Mouse (Mus musculus): ENCODE measurements at regions not wholly inside any gene's neighbourhood (a gene's known extent, or its start where the extent isn't known, plus 50 kb on each side); places are given as distances from the start of the nearest gene placed in this dataset.

GRCm38 (mm10) chr5:91279464-91279863 lies 123.3 kb downstream of the Btc start:
- TF ChIP-seq POLR2A (IDR thresholded peaks at IDR 0.05; ENCODE audit: control insufficient read depth, extremely low read depth, insufficient read depth, low read length, poor library complexity), result no peak
- no peak for TF ChIP-seq CTCF (IDR thresholded peaks at IDR 0.05; ENCODE audit: borderline replicate concordance, control insufficient read depth, extremely low read depth, insufficient read depth, low read length, poor library complexity)

All from thymus, adult 2 months (tissue).